Mouse (Mus musculus) small intestine, adult 2 months (tissue): ENCODE measurements at regions not wholly inside any gene's neighbourhood (a gene's known extent, or its start where the extent isn't known, plus 50 kb on each side); places are given as distances from the start of the nearest gene placed in this dataset.

Experiments used
- H3K27ac ChIP-seq: fragments of 200-500 bp; 2 replicates; pipeline ENCODE4 v1.5.1; 2012; ENCODE audit warnings: low read depth, low read length, control low read depth, inconsistent platforms; ENCODE audit not compliant: insufficient read depth
- H3K27me3 ChIP-seq: fragments of 200-500 bp; 2 replicates; pipeline ENCODE4 v1.6.1; 2012; ENCODE audit warnings: mild to moderate bottlenecking, moderate library complexity, low read length, inconsistent platforms; ENCODE audit not compliant: control insufficient read depth, insufficient read depth
- H3K36me3 ChIP-seq: fragments of 200-500 bp; 2 replicates; pipeline ENCODE4 v1.6.1; 2012; ENCODE audit warnings: mild to moderate bottlenecking, low read length, control low read depth, inconsistent platforms; ENCODE audit not compliant: control insufficient read depth, insufficient read depth
- H3K4me1 ChIP-seq: fragments of 200-500 bp; 2 replicates; pipeline ENCODE4 v1.6.1; 2012; ENCODE audit warnings: low read length, inconsistent platforms, mixed read lengths; ENCODE audit not compliant: control insufficient read depth, insufficient read depth, insufficient read length
- H3K4me3 ChIP-seq: fragments of 200-500 bp; 2 replicates; pipeline ENCODE4 v1.5.1; 2012; ENCODE audit warnings: low read depth, mild to moderate bottlenecking, control low read depth, inconsistent platforms, low read length, moderate library complexity
- CTCF ChIP-seq: fragments of 200-500 bp; IDR thresholded peaks from 2 replicates; pipeline ENCODE4 v1.5.1; 2012; ENCODE audit warnings: low read depth, mild to moderate bottlenecking, control low read depth, inconsistent platforms, low read length, moderate library complexity, mixed read lengths; ENCODE audit not compliant: insufficient replicate concordance, insufficient read length; ENCODE audit errors: extremely low read depth
- POLR2A ChIP-seq: fragments of 200-500 bp; IDR thresholded peaks from 2 replicates; pipeline ENCODE4 v1.6.1; 2012; ENCODE audit warnings: low read depth, mild to moderate bottlenecking, control low read depth, inconsistent platforms, low read length, moderate library complexity
- WGBS: fragments of 180-500 bp; shearing (Covaris S2); methylation state at CpG from one replicate; pipeline ENCODE4 v1.1.7; 2018; 5-methylcytosine and 5-hydroxymethylcytosine counted together

DNA sequence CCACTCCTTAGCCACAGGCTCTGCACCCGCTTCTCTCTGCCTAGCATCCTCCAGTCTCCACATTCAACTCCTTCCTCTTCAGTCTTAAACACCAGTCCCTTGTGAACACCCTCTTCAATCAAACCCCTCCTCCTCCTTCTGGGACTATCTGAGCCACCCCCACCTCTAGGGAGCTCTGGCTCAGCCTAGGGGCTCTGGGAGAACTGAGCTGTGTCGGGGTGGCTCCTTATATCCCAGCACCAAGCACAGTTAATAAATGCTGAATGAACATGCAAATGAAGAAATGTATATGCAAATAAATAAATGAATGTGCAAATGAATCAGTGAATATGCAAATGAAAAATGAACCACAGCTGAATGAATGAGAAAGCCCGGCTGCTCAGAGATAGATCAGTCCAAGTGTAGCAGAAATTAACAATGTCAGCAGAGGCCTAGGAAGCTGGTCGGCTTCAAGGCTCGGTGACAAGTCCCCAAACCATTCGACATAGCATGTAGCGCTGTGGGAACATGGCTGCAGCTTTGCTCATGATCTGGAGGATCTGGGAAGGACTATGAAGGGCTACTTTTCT lies 67.1 kb upstream of the Tnrc6c start:
- H3K36me3 ChIP-seq, result no peaks in the 10 kb centered on the region
- TF ChIP-seq CTCF, result no peak
- no peak for TF ChIP-seq POLR2A
- WGBS, result 88% methylated on average over 7 of the region's 7 CpGs
- H3K4me1 ChIP-seq, result no peaks in the 10 kb centered on the region
- H3K4me3 ChIP-seq, result no peak overlapping the region
- no peak overlapping the region for H3K27ac ChIP-seq
- no peaks in the 10 kb centered on the region for H3K27me3 ChIP-seq

DNA sequence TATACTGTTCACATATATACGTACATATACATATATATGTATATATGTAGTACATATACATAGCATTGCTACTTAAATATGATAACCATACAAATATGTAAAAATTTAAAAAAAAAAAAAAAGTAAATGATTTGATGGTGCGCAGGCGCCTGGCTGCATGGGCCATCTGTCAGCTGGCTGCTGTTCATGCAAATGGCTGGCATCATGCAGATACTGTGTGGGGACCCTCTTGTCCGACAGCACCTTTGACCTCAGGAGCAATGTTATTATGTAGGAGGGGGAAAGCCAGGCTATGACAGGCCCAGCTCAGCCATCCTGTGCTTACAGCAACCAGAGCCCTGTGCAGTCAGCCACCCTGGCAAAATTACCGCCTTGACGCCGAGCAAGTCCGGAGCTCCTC lies 65.1 kb upstream of the Tnrc6c start:
- Histone ChIP-seq H3K4me3 (no peak overlapping the region), H3K36me3 (no peaks in the 10 kb centered on the region), H3K27me3 (no peaks in the 10 kb centered on the region), H3K27ac (no peak overlapping the region), H3K4me1 (no peaks in the 10 kb centered on the region)
- no peak for TF ChIP-seq POLR2A
- TF ChIP-seq CTCF, result no peak
- WGBS, result 92% methylated on average over 8 of the region's 8 CpGs

DNA sequence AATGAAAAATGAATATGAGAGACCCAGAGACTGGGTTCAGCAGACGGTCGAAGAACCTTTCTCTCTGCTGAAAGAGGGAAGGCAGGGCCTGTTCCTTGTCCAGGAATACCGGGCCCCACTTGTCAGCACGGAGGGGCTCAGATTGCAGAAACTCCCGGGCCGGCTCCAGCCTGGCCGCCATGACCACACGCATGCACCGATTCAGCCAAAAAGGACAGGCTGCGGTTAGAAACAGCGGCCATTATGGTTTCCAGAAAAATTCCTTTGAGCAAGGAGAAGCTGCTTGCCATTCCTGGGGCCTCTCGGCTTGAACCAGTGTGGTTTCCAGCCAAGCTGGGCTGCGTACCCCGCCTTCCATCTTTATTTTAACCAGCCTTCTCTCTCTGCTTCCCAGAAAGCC lies 64.7 kb upstream of the Tnrc6c start:
- H3K4me3 ChIP-seq, result no peak overlapping the region
- 76% methylated on average over 14 of the region's 14 CpGs for WGBS
- H3K27ac ChIP-seq, result no peak overlapping the region
- H3K27me3 ChIP-seq, result no peaks in the 10 kb centered on the region
- TF ChIP-seq CTCF (no peak), POLR2A (no peak)
- H3K36me3 ChIP-seq, result no peaks in the 10 kb centered on the region
- no peaks in the 10 kb centered on the region for H3K4me1 ChIP-seq

DNA sequence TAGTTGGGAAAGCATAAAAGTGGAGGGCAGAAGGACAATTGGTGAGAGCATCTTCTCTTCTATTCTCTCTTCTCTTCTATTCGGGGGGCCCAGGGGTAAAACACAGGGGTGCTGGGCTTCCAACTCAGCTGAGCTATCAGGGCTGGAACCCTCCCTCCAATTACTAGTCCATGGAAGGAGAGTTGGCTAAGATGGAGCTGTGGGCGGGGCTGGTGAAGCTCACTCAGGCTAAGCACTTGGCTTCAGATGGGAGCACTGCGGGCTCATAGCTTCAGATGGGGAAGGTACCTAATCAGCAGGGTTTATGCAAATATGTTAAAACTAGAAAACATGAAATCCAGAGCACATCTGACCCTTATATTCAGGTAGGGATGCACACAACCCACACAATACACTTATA lies 61.5 kb upstream of the Tnrc6c start:
- Histone ChIP-seq H3K4me1 (no peaks in the 10 kb centered on the region), H3K27me3 (no peaks in the 10 kb centered on the region), H3K27ac (no peak overlapping the region), H3K4me3 (no peak overlapping the region), H3K36me3 (no peaks in the 10 kb centered on the region)
- WGBS, result 59% methylated on average over 3 of the region's 3 CpGs
- TF ChIP-seq POLR2A (no peak), CTCF (no peak)

DNA sequence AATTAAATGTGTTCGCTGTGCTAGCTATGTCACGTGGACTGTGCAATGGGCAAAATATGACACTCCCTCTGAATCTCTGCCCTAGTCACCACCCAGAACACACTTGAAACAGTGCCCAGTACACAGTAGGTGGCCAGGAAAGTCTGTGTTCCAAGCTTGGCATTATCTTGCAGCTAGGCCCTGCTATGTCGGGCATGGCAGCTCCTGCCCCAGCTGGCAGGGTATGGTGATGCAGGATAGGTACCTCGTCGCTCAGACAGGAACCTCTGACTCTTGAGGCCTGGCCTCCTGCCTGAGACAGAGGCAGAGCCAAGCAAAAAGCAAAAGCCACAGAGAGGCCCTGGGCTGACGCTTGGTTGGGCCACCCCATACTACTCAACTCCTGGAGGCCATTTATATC lies 57.9 kb upstream of the Tnrc6c start:
- Histone ChIP-seq H3K27ac (no peak overlapping the region), H3K27me3 (no peaks in the 10 kb centered on the region; the same call in 1 of the 2 replicates), H3K4me3 (no peak overlapping the region), H3K36me3 (no peaks in the 10 kb centered on the region), H3K4me1 (peaks cover 3% of the 10 kb centered on the region; the same call in 1 of the 2 replicates)
- WGBS, result 59% methylated on average over 6 of the region's 6 CpGs
- no peak for TF ChIP-seq POLR2A
- TF ChIP-seq CTCF, result no peak

DNA sequence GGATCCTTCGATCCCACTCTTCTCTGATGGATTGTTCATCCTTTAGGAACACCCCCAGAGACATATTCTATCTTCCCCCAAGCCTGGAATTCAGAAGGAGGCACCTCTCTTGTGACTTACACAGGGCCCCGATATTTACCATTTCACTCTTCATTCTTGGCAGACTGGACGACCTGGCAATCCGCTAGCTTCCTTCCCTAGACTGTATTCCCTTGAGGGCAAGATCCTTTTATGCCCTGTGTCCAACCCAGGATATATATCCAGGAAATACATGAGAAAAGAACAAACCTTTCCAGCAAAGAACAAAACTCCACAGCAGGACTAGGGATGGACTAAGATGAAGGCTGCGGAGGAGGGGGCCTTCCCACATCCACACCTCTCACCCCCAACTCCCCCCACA lies 56.3 kb upstream of the Tnrc6c start:
- Histone ChIP-seq H3K27ac (no peak overlapping the region), H3K4me3 (no peak overlapping the region), H3K36me3 (no peaks in the 10 kb centered on the region), H3K4me1 (peaks cover 3% of the 10 kb centered on the region; the same call in 1 of the 2 replicates), H3K27me3 (no peaks in the 10 kb centered on the region; the same call in 1 of the 2 replicates)
- TF ChIP-seq CTCF (no peak), POLR2A (no peak)
- 60% methylated on average over 5 of the region's 5 CpGs for WGBS

DNA sequence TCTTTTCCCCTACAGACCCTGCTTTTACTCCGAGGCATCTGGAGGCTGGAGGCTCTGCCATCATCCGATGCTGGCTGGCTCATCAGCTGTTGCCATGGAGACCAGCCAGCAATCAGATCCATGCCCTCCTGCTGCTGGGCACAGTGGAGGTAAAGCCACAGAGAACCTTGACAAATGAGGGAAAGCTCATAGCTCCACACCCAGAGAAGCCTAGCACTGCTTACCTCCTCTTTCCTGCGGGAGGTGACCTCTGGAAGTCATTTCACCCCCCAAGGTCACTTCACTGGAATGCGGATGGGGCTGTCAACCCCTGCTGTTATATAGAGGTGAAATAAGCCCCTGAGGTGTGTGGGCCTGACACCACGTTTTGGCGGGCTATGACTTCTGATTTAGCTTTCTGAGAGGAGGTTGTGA lies 55.9 kb upstream of the Tnrc6c start:
- TF ChIP-seq CTCF (no peak), POLR2A (no peak)
- Histone ChIP-seq H3K36me3 (no peaks in the 10 kb centered on the region), H3K4me3 (no peak overlapping the region), H3K27ac (no peak overlapping the region), H3K27me3 (no peaks in the 10 kb centered on the region; the same call in 1 of the 2 replicates), H3K4me1 (peaks cover 3% of the 10 kb centered on the region; the same call in 1 of the 2 replicates)
- WGBS, result 47% methylated on average over 6 of the region's 6 CpGs
